Mouse (Mus musculus) E14TG2a.4 (cell line): ENCODE measurements at regions not wholly inside any gene's neighbourhood (a gene's known extent, or its start where the extent isn't known, plus 50 kb on each side); places are given as distances from the start of the nearest gene placed in this dataset.

Experiments
- H3K27me3 ChIP-seq: 2 replicates; pipeline ENCODE4 v1.6.1; 2014; ENCODE audit warnings: low read length, control low read depth; ENCODE audit not compliant: insufficient read depth
- H3K36me3 ChIP-seq: 2 replicates; pipeline ENCODE4 v1.6.1; 2014; ENCODE audit warnings: low read length, control low read depth; ENCODE audit not compliant: insufficient read depth
- H3K4me1 ChIP-seq: replicated peaks from 2 replicates; pipeline ENCODE4 v1.6.1; 2014; ENCODE audit warnings: low read depth, low read length, control low read depth
- H3K4me3 ChIP-seq: replicated peaks from 2 replicates; pipeline ENCODE4 v1.5.1; 2014; ENCODE audit warnings: mild to moderate bottlenecking, low read length
- H3K9me3 ChIP-seq: 2 replicates; pipeline ENCODE4 v1.6.1; 2014; ENCODE audit warnings: low read length, control low read depth
- CTCF ChIP-seq: conservative IDR thresholded peaks from 2 replicates; pipeline ENCODE4 v1.5.1; 2014; ENCODE audit warnings: low read length
- NANOG ChIP-seq: IDR thresholded peaks from 2 replicates; pipeline ENCODE4 v1.6.1; 2014; ENCODE audit warnings: borderline replicate concordance, low read length, mixed read lengths
- POU5F1 ChIP-seq: IDR thresholded peaks from 2 replicates; pipeline ENCODE4 v1.6.1; 2014; ENCODE audit warnings: low read length, borderline replicate concordance

GRCm38 (mm10) chr1:42468365-42468764 lies 227.2 kb upstream of the Pou3f3 start:
- Histone ChIP-seq H3K4me1 (no peaks in the 10 kb centered on the region), H3K9me3 (no peaks in the 10 kb centered on the region), H3K4me3 (no peak overlapping the region), H3K36me3 (no peaks in the 10 kb centered on the region), H3K27me3 (no peaks in the 10 kb centered on the region; the same call in 1 of the 2 replicates)
- TF ChIP-seq CTCF (no peak), POU5F1 (no peak), NANOG (no peak)

GRCm38 (mm10) chr1:42471846-42472494 lies 223.6 kb upstream of the Pou3f3 start:
- H3K27me3 ChIP-seq: no peaks in the 10 kb centered on the region; the same call in 1 of the 2 replicates
- TF ChIP-seq POU5F1 (no peak), CTCF (no peak), NANOG (no peak)
- H3K9me3 ChIP-seq: no peaks in the 10 kb centered on the region
- H3K4me1 ChIP-seq: no peaks in the 10 kb centered on the region
- H3K4me3 ChIP-seq: no peak overlapping the region
- no peaks in the 10 kb centered on the region for H3K36me3 ChIP-seq

- no peak for TF ChIP-seq CTCF
- TF ChIP-seq NANOG: no peak
- TF ChIP-seq POU5F1: no peak
- Histone ChIP-seq H3K9me3 (no peaks in the 10 kb centered on the region), H3K36me3 (no peaks in the 10 kb centered on the region), H3K27me3 (no peaks in the 10 kb centered on the region; the same call in 1 of the 2 replicates), H3K4me3 (no peak overlapping the region), H3K4me1 (no peaks in the 10 kb centered on the region)
These were observed 222.9 kb upstream of the Pou3f3 start for GRCm38 (mm10) chr1:42472495-42473230.

GRCm38 (mm10) chr1:42474197-42474596 lies 221.4 kb upstream of the Pou3f3 start:
- Histone ChIP-seq H3K36me3 (no peaks in the 10 kb centered on the region), H3K4me1 (no peaks in the 10 kb centered on the region), H3K27me3 (no peaks in the 10 kb centered on the region; the same call in 1 of the 2 replicates), H3K9me3 (no peaks in the 10 kb centered on the region), H3K4me3 (no peak overlapping the region)
- no peak for TF ChIP-seq NANOG
- TF ChIP-seq POU5F1: no peak
- TF ChIP-seq CTCF: no peak

GRCm38 (mm10) chr1:42474831-42475230 lies 220.7 kb upstream of the Pou3f3 start:
- Histone ChIP-seq H3K27me3 (no peaks in the 10 kb centered on the region), H3K4me1 (no peaks in the 10 kb centered on the region), H3K36me3 (no peaks in the 10 kb centered on the region), H3K4me3 (no peak overlapping the region), H3K9me3 (no peaks in the 10 kb centered on the region)
- TF ChIP-seq NANOG (no peak), CTCF (no peak)

GRCm38 (mm10) chr1:42475629-42476028 lies 219.9 kb upstream of the Pou3f3 start:
- Histone ChIP-seq H3K4me3 (no peak overlapping the region), H3K9me3 (no peaks in the 10 kb centered on the region), H3K4me1 (no peaks in the 10 kb centered on the region), H3K27me3 (no peaks in the 10 kb centered on the region), H3K36me3 (no peaks in the 10 kb centered on the region)
- no peak for TF ChIP-seq POU5F1
- TF ChIP-seq CTCF: no peak
- no peak for TF ChIP-seq NANOG

- Histone ChIP-seq H3K36me3 (no peaks in the 10 kb centered on the region), H3K27me3 (no peaks in the 10 kb centered on the region)
- TF ChIP-seq POU5F1 (no peak), NANOG (no peak), CTCF (no peak)
These were observed 215.1 kb upstream of the Pou3f3 start for GRCm38 (mm10) chr1:42480348-42480920.

GRCm38 (mm10) chr1:42489563-42489962 lies 206.0 kb upstream of the Pou3f3 start:
- no peaks in the 10 kb centered on the region for H3K36me3 ChIP-seq
- TF ChIP-seq CTCF: no peak
- TF ChIP-seq NANOG: no peak
- no peak for TF ChIP-seq POU5F1

More at GRCm38 (mm10) chr1:42480348-42480920, 215.1 kb upstream of the Pou3f3 start:
- no peak overlapping the region for H3K4me3 ChIP-seq
- no peaks in the 10 kb centered on the region for H3K9me3 ChIP-seq
- no peaks in the 10 kb centered on the region for H3K4me1 ChIP-seq

More at GRCm38 (mm10) chr1:42489563-42489962, 206.0 kb upstream of the Pou3f3 start:
- peaks cover 26% of the 10 kb centered on the region for H3K27me3 ChIP-seq
- H3K4me1 ChIP-seq: peaks cover 7% of the 10 kb centered on the region
- peaks cover 6% of the 10 kb centered on the region; the same call in 1 of the 2 replicates for H3K9me3 ChIP-seq
- no peak overlapping the region for H3K4me3 ChIP-seq
